Mouse (Mus musculus) neural tube, embryonic 12.5 days (tissue): ENCODE measurements around the gene Ppt1. TPM values are rescaled to one million over a fixed set of nuclear protein-coding genes. Genes with fewer than 3 reads are reported as not detected.

Source experiments
- ATAC-seq: fragments of 200-750 bp; cut with Nextera tagmentation; 2 replicates; pipeline ENCODE4 v1.8.0; 2017; ENCODE audit warnings: low read depth, mild to moderate bottlenecking, moderate TSS enrichment, moderate library complexity; ENCODE audit not compliant: low FRiP score
- H3K27ac ChIP-seq: fragments of 300-500 bp; sonication (generic); 2 replicates; pipeline ENCODE4 v1.5.1; 2016
- H3K27me3 ChIP-seq: fragments of 300-500 bp; sonication (generic); replicated peaks from 2 replicates; pipeline ENCODE4 v1.6.1; 2016; ENCODE audit warnings: mild to moderate bottlenecking
- H3K36me3 ChIP-seq: fragments of 300-500 bp; sonication (generic); 2 replicates; pipeline ENCODE4 v1.6.1; 2016; ENCODE audit warnings: mild to moderate bottlenecking
- H3K4me1 ChIP-seq: fragments of 300-500 bp; sonication (generic); 2 replicates; pipeline ENCODE4 v1.6.1; 2016
- H3K4me2 ChIP-seq: fragments of 300-500 bp; sonication (generic); replicated peaks from 2 replicates; pipeline ENCODE4 v1.6.1; 2016; ENCODE audit warnings: mild to moderate bottlenecking
- H3K4me3 ChIP-seq: fragments of 300-500 bp; sonication (generic); 2 replicates; pipeline ENCODE4 v1.5.1; 2016
- H3K9ac ChIP-seq: fragments of 300-500 bp; sonication (generic); 2 replicates; pipeline ENCODE4 v1.6.1; 2016; ENCODE audit warnings: mild to moderate bottlenecking
- H3K9me3 ChIP-seq: fragments of 300-500 bp; sonication (generic); 2 replicates; pipeline ENCODE4 v1.6.1; 2016; ENCODE audit warnings: mild to moderate bottlenecking
- WGBS: fragments of 180-500 bp; shearing (Covaris S2); methylation state at CpG from one replicate; pipeline ENCODE4 v1.1.7; 2016; 5-methylcytosine and 5-hydroxymethylcytosine counted together
- polyA plus RNA-seq: library from polyadenylated mRNA; unstranded; fragments of >200 nt; fragmentation: Nextera tagmentation; extraction: Ambion mirVana; gene quantifications from 2 replicates; pipeline ENCODE4 v1.2.1, GENCODE M21; 2016

Gene Ppt1
- polyA plus RNA-seq, 1 experiment from 2014 or later = 72.9 TPM

- Histone ChIP-seq H3K4me2 (no peak overlapping the region), H3K4me1 (no peaks in the 10 kb centered on the region), H3K27me3 (no peaks in the 10 kb centered on the region), H3K4me3 (no peak overlapping the region), H3K27ac (no peak overlapping the region), H3K9ac (no peak overlapping the region), H3K36me3 (peaks cover 40% of the 10 kb centered on the region), H3K9me3 (no peaks in the 10 kb centered on the region)
- 85% methylated on average over 2 of the region's 2 CpGs for WGBS
- no peak for ATAC-seq
Measured at GRCm38 (mm10) chr4:122871989-122872388, 35.9 kb downstream of the Ppt1 start.

GRCm38 (mm10) chr4:122873003-122873402 lies 37.0 kb downstream of the Ppt1 start:
- WGBS = 85% methylated on average over 5 of the region's 5 CpGs
- no peak overlapping the region for H3K4me3 ChIP-seq
- no peaks in the 10 kb centered on the region for H3K4me1 ChIP-seq
- no peak overlapping the region for H3K9ac ChIP-seq
- H3K4me2 ChIP-seq = no peak overlapping the region
- H3K36me3 ChIP-seq = peaks cover 36% of the 10 kb centered on the region
- no peaks in the 10 kb centered on the region for H3K27me3 ChIP-seq
- no peak for ATAC-seq
- H3K27ac ChIP-seq = no peak overlapping the region
- no peaks in the 10 kb centered on the region for H3K9me3 ChIP-seq

GRCm38 (mm10) chr4:122873512-122873911 lies 37.5 kb downstream of the Ppt1 start:
- no peak overlapping the region for H3K9ac ChIP-seq
- H3K4me3 ChIP-seq = no peak overlapping the region
- no peaks in the 10 kb centered on the region for H3K9me3 ChIP-seq
- H3K36me3 ChIP-seq = peaks cover 32% of the 10 kb centered on the region
- no peak for ATAC-seq
- no peak overlapping the region for H3K27ac ChIP-seq
- no peaks in the 10 kb centered on the region for H3K27me3 ChIP-seq
- no peak overlapping the region for H3K4me2 ChIP-seq
- WGBS = 91% methylated on average over 4 of the region's 4 CpGs
- no peaks in the 10 kb centered on the region for H3K4me1 ChIP-seq

- Histone ChIP-seq H3K9ac (no peak overlapping the region), H3K4me2 (no peak overlapping the region), H3K36me3 (no peaks in the 10 kb centered on the region), H3K4me3 (no peak overlapping the region), H3K9me3 (no peaks in the 10 kb centered on the region), H3K27me3 (no peaks in the 10 kb centered on the region), H3K27ac (no peak overlapping the region), H3K4me1 (peaks cover 3% of the 10 kb centered on the region; the same call in 1 of the 2 replicates)
- 95% methylated on average over 2 of the region's 2 CpGs for WGBS
- ATAC-seq = no peak
Measured at GRCm38 (mm10) chr4:122878333-122879070, 42.5 kb downstream of the Ppt1 start.

- peaks cover 19% of the 10 kb centered on the region for H3K4me1 ChIP-seq
- H3K4me3 ChIP-seq = no peak overlapping the region
- H3K36me3 ChIP-seq = no peaks in the 10 kb centered on the region
- ATAC-seq = no peak
- no peak overlapping the region for H3K9ac ChIP-seq
- no peaks in the 10 kb centered on the region for H3K9me3 ChIP-seq
- WGBS = 84% methylated on average over 3 of the region's 3 CpGs
- no peaks in the 10 kb centered on the region for H3K27me3 ChIP-seq
- H3K27ac ChIP-seq = no peak overlapping the region
- H3K4me2 ChIP-seq = no peak overlapping the region
Measured at GRCm38 (mm10) chr4:122882544-122882943, 46.5 kb downstream of the Ppt1 start.

- ATAC-seq = no peak
- WGBS = 93% methylated on average over 3 of the region's 3 CpGs
- H3K4me2 ChIP-seq = no peak overlapping the region
Measured at GRCm38 (mm10) chr4:122883294-122883693, 47.3 kb downstream of the Ppt1 start.

GRCm38 (mm10) chr4:122884051-122884450 lies 48.0 kb downstream of the Ppt1 start:
- no peak for ATAC-seq
- no peak overlapping the region for H3K27ac ChIP-seq
- H3K4me3 ChIP-seq = no peak overlapping the region
- peaks cover 19% of the 10 kb centered on the region for H3K4me1 ChIP-seq
- H3K36me3 ChIP-seq = no peaks in the 10 kb centered on the region
- no peaks in the 10 kb centered on the region for H3K9me3 ChIP-seq
- peak overlapping the region; percentile 70 for H3K4me2 ChIP-seq
- H3K9ac ChIP-seq = no peak overlapping the region
- no peaks in the 10 kb centered on the region for H3K27me3 ChIP-seq
- WGBS = 86% methylated on average over 2 of the region's 2 CpGs

More at GRCm38 (mm10) chr4:122883294-122883693, 47.3 kb downstream of the Ppt1 start:
- Histone ChIP-seq H3K36me3 (no peaks in the 10 kb centered on the region), H3K9ac (no peak overlapping the region), H3K9me3 (no peaks in the 10 kb centered on the region), H3K4me1 (peaks cover 19% of the 10 kb centered on the region), H3K4me3 (no peak overlapping the region), H3K27me3 (no peaks in the 10 kb centered on the region), H3K27ac (no peak overlapping the region)

GRCm38 (mm10) chr4:122884481-122885340 lies 48.7 kb downstream of the Ppt1 start:
- WGBS = 58% methylated on average over 12 of the region's 12 CpGs
- no peak overlapping the region for H3K27ac ChIP-seq
- no peaks in the 10 kb centered on the region for H3K9me3 ChIP-seq
- no peaks in the 10 kb centered on the region for H3K36me3 ChIP-seq
- peaks cover 19% of the 10 kb centered on the region for H3K4me1 ChIP-seq
- no peaks in the 10 kb centered on the region for H3K27me3 ChIP-seq
- peak overlapping the region; percentile 62 for H3K4me3 ChIP-seq
- no peak for ATAC-seq
- H3K9ac ChIP-seq = peak overlapping the region; percentile 10; the same call in 1 of the 2 replicates
- peak overlapping the region; percentile 70 for H3K4me2 ChIP-seq

GRCm38 (mm10) chr4:122885768-122886578 lies 49.9 kb downstream of the Ppt1 start, which contains the start of gene Cap1:
Gene Cap1 (minus strand): TSS chr4:122886056.
- Histone ChIP-seq H3K4me3 (peak within 1 kb of the TSS; percentile 62), H3K27ac (peak within 1 kb of the TSS; percentile 98), H3K4me1 (peaks cover 19% of the 10 kb centered on the region), H3K4me2 (peak within 1 kb of the TSS; percentile 70), H3K9ac (peak within 1 kb of the TSS; percentile 77), H3K9me3 (no peaks in the 10 kb centered on the region), H3K27me3 (no peaks in the 10 kb centered on the region), H3K36me3 (no peaks in the 10 kb centered on the region)
- WGBS = under 1% methylated on average over 49 of the region's 49 CpGs
- peak; percentile 95 for ATAC-seq

- WGBS = 6% methylated on average over 19 of the region's 19 CpGs
- peak overlapping the region; percentile 70 for H3K4me2 ChIP-seq
- peak overlapping the region; percentile 98 for H3K27ac ChIP-seq
- peak overlapping the region; percentile 62 for H3K4me3 ChIP-seq
- H3K36me3 ChIP-seq = no peaks in the 10 kb centered on the region
- no peaks in the 10 kb centered on the region for H3K9me3 ChIP-seq
- H3K27me3 ChIP-seq = no peaks in the 10 kb centered on the region
- peak overlapping the region; percentile 77 for H3K9ac ChIP-seq
- H3K4me1 ChIP-seq = peaks cover 22% of the 10 kb centered on the region
- peak; percentile 52 for ATAC-seq
Measured at GRCm38 (mm10) chr4:122886579-122887254, 50.7 kb downstream of the Ppt1 start.

GRCm38 (mm10) chr4:122887336-122887735 lies 51.3 kb downstream of the Ppt1 start:
- no peak for ATAC-seq
- H3K9ac ChIP-seq = no peak overlapping the region
- H3K4me3 ChIP-seq = 0 out of 2 replicates have a peak overlapping the region, but pooled peaks have one; percentile 62
- no peaks in the 10 kb centered on the region for H3K9me3 ChIP-seq
- peak overlapping the region; percentile 70 for H3K4me2 ChIP-seq
- H3K27me3 ChIP-seq = no peaks in the 10 kb centered on the region
- peaks cover 22% of the 10 kb centered on the region for H3K4me1 ChIP-seq
- WGBS = 73% methylated on average over 2 of the region's 2 CpGs
- 0 out of 2 replicates have a peak overlapping the region, but pooled peaks have one; percentile 98 for H3K27ac ChIP-seq
- no peaks in the 10 kb centered on the region for H3K36me3 ChIP-seq
